Mouse (Mus musculus): Measurements from ENCODE around the gene Mmp2.
"Not testable (repeated sequence)": the region's sequence is repeated elsewhere in the genome, so short reads cannot be mapped to it uniquely, and the experiment has no call there.

Gene Mmp2

GRCm38 (mm10) chr8:92839161-92839560 is 12.1 kb downstream of the Mmp2 start:
- DNase-seq = no peak

- DNase-seq = no peak
Measured at GRCm38 (mm10) chr8:92839876-92840275, 12.8 kb downstream of the Mmp2 start.

DNA sequence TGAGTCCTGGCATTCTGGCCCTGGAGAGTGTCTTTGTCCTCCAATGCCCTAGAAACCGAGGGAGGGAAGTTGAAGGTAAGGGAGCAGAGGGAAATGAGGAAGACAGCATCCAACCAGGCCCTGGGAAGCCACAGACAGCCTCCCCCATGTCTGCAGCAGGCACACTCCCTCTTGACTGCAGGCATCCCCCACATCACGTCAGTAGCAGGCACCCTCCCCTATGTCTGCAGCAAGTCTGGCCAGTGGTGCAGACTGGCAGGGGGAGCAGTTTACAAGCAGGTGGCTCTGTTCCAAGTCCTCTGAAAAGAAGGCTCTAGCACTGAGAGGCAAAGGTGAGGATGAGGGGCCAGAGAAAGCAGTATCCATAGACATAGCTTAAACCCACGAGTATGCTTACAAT is 19.6 kb downstream of the Mmp2 start:
- DNase-seq = no peak

DNA sequence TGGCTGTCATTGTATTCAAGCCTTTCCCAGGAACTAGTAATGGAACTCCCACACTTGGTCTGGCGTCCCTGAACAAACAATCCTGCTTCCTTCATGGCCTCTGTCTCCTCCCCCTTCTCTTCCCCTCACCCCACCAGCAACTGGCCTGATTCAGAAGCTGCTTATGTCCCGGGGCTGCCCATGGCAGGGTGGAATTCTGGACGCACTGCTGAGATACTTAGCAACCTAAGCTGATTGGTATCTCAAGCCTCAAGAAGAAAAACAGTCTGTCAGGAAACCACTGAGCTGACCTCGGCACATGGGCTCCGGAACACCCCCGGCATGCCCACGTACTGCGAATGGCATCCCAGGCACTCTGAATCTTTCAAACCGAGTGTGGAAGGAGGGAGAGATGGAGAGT is 20.2 kb downstream of the Mmp2 start:
- no peak for DNase-seq

GRCm38 (mm10) chr8:92849261-92849660 is 22.2 kb downstream of the Mmp2 start:
- no peak for DNase-seq

DNA sequence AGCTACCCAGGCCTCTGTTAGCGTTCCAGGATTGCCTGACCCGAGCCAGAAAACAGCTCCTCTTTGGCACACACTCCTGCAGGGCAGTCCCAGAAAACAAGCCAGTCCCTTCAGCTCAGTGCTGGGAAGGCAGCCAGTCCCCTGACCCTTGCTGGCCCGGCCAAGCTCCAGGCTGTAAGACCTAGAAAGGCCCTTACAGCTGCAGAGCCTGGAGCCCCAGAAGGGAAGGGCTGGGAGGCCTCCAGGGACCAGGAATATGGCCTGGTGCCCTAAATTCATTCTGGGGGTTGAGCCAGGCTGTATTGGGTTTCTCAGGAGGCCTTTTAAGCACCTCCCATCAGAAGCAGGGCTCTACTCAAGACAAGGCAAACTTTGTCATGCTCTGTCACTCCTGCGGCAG is 23.1 kb downstream of the Mmp2 start:
- no peak for DNase-seq

GRCm38 (mm10) chr8:92851381-92851780 is 24.3 kb downstream of the Mmp2 start:
- no peak for DNase-seq

DNA sequence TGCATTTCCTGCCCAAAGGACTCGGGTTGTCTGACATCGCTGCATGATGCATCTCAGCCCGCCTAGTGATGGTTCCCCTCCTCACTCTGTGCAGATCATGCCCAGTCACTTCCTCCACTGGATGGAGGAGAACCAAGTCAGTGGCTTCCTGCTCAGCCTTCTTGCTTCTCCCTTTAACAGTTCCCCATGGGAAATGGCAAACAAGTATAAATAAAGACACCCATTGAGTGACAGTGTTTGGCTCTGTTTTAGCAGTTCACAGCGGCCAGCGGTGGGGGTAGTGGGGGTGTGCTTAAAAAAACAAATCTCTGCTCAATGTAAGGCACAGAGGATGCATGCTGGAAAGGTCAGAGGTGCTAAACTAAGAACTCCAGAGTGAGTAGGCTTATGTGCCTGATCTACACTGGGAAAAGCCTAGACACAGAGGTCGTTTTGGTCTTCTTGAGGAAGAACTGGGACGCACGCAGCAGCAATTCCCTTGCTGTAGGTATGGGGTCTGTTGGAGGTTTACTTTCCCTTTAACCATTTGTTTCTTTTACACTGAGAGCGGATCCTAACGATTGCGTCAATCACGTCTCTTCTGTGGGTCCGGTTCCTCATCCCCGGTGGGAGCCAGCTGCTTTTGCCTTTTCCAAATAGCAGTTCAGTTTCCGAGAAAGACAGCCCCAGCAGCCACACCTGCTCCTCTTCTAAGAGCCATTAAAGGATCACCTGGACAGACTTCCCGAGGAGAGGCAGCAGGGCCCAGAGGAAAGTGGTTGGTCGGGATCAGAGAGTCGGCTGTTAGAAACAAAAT is 26.3 kb downstream of the Mmp2 start:
- no peak for DNase-seq

GRCm38 (mm10) chr8:92854673-92855072 is 27.6 kb downstream of the Mmp2 start:
- no peak for DNase-seq

DNA sequence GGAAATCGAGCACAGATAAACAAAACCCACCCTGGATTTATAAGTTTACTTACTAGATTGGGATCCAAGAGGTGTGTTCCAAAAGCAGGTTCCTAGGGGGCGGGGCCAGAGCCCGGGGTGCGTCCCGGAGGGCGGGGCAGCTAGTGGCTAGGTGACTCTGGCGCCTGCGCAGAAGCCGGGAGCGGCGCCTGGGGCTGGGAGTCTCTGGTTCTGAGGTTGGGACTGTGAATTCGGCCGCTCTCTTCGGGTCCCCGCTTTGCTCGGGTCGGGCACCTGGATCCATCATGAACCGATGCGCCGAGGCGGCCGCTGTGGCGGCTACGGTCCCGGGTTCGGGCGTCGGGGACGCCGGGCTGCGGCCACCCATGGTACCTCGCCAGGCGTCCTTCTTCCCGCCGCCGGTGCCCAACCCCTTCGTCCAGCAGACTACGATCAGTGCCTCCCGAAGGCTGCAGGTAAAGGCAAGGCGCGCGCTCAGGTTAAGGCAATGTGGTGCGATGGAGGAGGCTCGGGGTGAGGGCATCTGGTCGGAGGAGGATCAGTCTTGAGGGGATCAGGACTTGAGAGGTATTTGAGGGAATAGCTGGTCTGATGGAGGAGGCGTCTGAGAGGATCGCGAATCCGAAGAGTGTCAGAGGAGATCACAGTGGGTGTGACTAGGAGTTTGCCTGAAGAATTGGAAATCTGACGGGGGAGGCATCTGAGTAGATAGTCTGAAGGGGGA is 28.2 kb downstream of the Mmp2 start, which contains the start of gene Lpcat2:
TSS of gene Lpcat2 (plus strand) at position 169 of the 724 bp plus-strand sequence.
- peak; percentile 29 for DNase-seq

GRCm38 (mm10) chr8:92856273-92856986 is 29.3 kb downstream of the Mmp2 start:
- no peak for DNase-seq

GRCm38 (mm10) chr8:92858475-92859182 is 31.5 kb downstream of the Mmp2 start:
- no peak for DNase-seq

DNA sequence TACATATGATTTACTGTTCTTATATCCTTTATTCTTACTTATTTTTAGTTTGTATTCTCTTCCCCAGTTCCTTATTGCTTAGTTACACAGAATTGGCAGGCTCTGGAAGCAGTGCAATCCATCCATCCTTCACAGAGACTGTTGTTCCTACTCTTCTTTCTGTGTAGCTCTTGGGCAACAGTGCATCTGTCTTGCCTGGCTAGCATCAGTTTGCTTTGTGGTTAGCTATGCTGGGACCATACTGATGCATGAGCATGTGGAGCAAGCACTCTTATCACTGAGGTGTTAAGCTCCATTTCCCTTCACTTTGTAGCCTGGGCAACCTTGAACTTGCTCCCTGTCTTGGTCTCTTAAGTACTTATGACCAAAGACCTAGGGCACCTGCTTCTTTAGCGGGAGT is 34.9 kb downstream of the Mmp2 start:
- DNase-seq = no peak

GRCm38 (mm10) chr8:92870281-92870680 is 43.2 kb downstream of the Mmp2 start:
- no peak for DNase-seq

- no peak for DNase-seq
Measured at GRCm38 (mm10) chr8:92872063-92872759, 45.1 kb downstream of the Mmp2 start.

GRCm38 (mm10) chr8:92875795-92876194 is 48.7 kb downstream of the Mmp2 start:
- DNase-seq = no peak

DNA sequence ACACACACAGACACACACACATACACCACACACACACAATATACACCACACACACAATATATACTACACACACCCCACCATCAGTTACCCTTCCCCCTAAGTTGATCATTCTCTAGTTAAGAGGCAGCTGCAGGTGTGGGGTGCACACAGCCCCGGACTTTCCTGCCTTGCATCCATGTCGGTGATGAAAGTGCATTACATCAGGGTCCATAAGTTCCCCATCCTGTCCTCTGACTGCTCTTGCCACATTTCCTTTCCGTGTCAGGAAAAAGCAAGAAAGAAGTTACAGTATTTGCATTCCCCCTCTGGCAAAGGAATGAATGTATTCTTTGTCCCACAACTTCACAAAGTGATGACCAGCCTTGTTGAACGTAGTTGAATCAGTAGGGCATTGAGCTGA is 54.2 kb downstream of the Mmp2 start:
- DNase-seq = no peak

DNA sequence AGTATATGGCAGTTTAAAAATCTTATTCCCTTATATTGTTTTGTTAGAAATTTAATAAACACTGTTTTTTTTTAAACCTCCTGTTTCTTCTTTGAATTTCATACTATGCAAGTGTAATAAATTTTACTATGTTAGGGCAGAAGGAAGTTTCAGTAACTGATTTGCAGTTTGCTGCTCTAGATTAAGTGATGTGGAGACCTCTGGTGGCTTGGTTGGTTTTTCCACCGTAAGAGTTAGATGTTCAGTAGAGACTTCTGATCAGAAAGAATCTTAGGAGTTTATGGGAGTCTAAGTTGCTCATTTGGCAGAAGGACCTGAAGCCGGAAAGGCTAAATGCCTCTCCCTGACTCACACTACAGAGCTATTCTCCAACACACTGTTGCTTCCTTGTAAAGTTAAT is 56.7 kb downstream of the Mmp2 start:
- no peak for DNase-seq

GRCm38 (mm10) chr8:92892216-92892615 is 65.1 kb downstream of the Mmp2 start:
- not testable (repeated sequence) for DNase-seq

- no peak for DNase-seq
Measured at GRCm38 (mm10) chr8:92893870-92894269, 66.8 kb downstream of the Mmp2 start.

DNA sequence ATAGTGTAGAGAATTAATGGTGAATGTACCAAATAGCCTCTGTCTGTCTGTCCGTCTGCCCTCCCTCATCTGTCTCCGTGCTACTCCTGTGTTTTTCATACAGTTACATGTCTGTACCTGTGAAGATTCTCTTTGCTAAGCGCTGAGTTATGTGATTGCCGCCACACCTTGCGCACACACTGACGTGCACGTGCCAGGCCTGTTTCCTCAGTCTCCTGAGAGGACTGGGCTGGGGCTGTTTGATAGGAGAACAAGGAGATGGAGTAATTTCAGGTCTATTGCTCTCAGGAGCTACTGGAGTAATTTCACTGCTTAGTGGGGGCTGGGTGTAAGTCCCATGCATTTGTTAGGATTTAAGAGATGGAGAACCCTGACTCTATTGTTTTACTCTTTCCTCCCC is 68.0 kb downstream of the Mmp2 start:
- DNase-seq = no peak

- no peak for DNase-seq
Measured at GRCm38 (mm10) chr8:92896056-92896455, 69.0 kb downstream of the Mmp2 start.
